Mouse (Mus musculus) heart, embryonic 16.5 days (tissue): ENCODE results near the gene Zfp39. TPM values are rescaled to one million over a fixed set of nuclear protein-coding genes. Genes with fewer than 3 reads are reported as not detected.

Source experiments
- ATAC-seq: fragments of 200-750 bp; cut with Nextera tagmentation; replicated peaks from 2 replicates; pipeline ENCODE4 v1.8.0; 2017; ENCODE audit warnings: moderate number of reproducible peaks; ENCODE audit not compliant: insufficient read depth, low FRiP score; ENCODE audit errors: extremely low read depth
- H3K27ac ChIP-seq: fragments of 300-500 bp; sonication (generic); 2 replicates; pipeline ENCODE4 v1.5.1; 2014; ENCODE audit warnings: mild to moderate bottlenecking, low read length, control low read depth, moderate library complexity
- H3K27me3 ChIP-seq: fragments of 300-500 bp; sonication (generic); 2 replicates; pipeline ENCODE4 v1.6.1; 2014; ENCODE audit warnings: low read length, mixed read lengths; ENCODE audit not compliant: control insufficient read depth, insufficient read depth
- H3K36me3 ChIP-seq: fragments of 300-500 bp; sonication (generic); 2 replicates; pipeline ENCODE4 v1.6.1; 2014; ENCODE audit not compliant: control insufficient read depth, insufficient read depth
- H3K4me1 ChIP-seq: fragments of 300-500 bp; sonication (generic); 2 replicates; pipeline ENCODE4 v1.6.1; 2014; ENCODE audit warnings: low read length, mixed read lengths; ENCODE audit not compliant: control insufficient read depth, insufficient read depth
- H3K4me2 ChIP-seq: fragments of 300-500 bp; sonication (generic); 2 replicates; pipeline ENCODE4 v1.6.1; 2014; ENCODE audit warnings: low read depth, mild to moderate bottlenecking, control low read depth, low read length
- H3K4me3 ChIP-seq: fragments of 300-500 bp; sonication (generic); 2 replicates; pipeline ENCODE4 v1.5.1; 2014; ENCODE audit warnings: mild to moderate bottlenecking, control low read depth, low read length
- H3K9ac ChIP-seq: fragments of 300-500 bp; sonication (generic); 2 replicates; pipeline ENCODE4 v1.6.1; 2014; ENCODE audit warnings: low read length, control low read depth
- H3K9me3 ChIP-seq: fragments of 300-500 bp; sonication (generic); replicated peaks from 2 replicates; pipeline ENCODE4 v1.6.1; 2016; ENCODE audit warnings: low read length; ENCODE audit not compliant: control insufficient read depth
- WGBS: fragments of 180-500 bp; shearing (Covaris S2); extraction: QIAGEN DNeasy Blood & Tissue Kit; methylation state at CpG from one replicate; pipeline ENCODE4 v1.1.7; 2014; 5-methylcytosine and 5-hydroxymethylcytosine counted together
- polyA plus RNA-seq: library from polyadenylated mRNA; unstranded; fragments of >200 nt; fragmentation: Nextera tagmentation; extraction: Ambion mirVana; gene quantifications from 2 replicates; pipeline ENCODE4 v1.2.1, GENCODE M21; 2015

Gene Zfp39
- 3.2 and 5.0 TPM in 2 replicates for polyA plus RNA-seq

DNA sequence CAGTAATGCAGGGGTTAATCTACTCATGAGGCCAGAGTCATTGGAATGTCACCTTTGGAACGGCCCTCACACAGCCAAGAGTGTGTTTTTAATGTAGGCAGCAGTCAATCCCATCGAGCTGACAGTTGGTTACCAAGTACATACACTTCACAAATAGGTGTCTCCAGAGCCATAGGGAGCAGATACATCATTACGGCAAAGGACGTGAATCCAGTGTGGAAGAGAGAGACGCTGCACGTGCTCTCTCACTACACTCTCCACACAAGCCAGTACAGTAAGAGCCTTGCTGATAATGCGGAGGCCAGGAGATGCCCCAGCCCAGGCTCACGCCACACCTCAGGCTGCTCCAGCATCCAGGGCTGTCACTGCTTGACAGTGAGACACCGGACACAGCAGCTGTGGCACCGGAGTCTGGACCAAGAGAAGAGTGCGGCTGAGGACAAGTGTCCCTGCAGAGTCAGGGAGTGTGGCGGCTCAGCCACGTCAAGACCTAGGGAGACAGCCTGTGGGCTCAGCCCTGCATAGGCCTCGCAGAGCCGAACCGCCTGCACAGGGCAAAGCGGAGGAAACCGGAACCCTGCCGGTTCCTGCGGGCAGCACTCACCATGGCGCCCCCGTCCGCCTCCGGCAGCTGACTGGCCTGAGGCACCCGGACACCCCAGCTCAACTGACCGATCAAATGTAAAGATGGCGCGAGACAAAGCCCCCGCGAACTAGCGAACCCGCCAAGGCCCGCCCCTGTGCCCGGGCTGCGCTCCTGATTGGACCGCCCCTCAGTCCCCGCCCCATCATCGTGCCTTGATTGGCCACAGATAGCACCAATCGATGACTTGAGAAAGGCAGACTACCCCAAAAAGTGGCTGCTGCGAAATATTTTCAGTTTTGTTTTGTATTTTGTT is at the start of gene Zfp39:
Gene Zfp39 (minus strand): TSS at position 715 of the 899 bp plus-strand sequence.
- H3K27ac ChIP-seq, result peak within 1 kb of the TSS; percentile 94
- H3K36me3 ChIP-seq, result peaks cover 15% of the 10 kb centered on the region
- no peaks in the 10 kb centered on the region for H3K27me3 ChIP-seq
- peaks cover 8% of the 10 kb centered on the region for H3K4me1 ChIP-seq
- under 1% methylated on average over 38 of the region's 40 CpGs for WGBS
- H3K4me3 ChIP-seq, result peak within 1 kb of the TSS; percentile 87
- H3K4me2 ChIP-seq, result peak within 1 kb of the TSS; percentile 95
- peak within 1 kb of the TSS; percentile 90 for H3K9ac ChIP-seq
- peak; percentile 98 for ATAC-seq
- no peaks in the 10 kb centered on the region for H3K9me3 ChIP-seq

DNA sequence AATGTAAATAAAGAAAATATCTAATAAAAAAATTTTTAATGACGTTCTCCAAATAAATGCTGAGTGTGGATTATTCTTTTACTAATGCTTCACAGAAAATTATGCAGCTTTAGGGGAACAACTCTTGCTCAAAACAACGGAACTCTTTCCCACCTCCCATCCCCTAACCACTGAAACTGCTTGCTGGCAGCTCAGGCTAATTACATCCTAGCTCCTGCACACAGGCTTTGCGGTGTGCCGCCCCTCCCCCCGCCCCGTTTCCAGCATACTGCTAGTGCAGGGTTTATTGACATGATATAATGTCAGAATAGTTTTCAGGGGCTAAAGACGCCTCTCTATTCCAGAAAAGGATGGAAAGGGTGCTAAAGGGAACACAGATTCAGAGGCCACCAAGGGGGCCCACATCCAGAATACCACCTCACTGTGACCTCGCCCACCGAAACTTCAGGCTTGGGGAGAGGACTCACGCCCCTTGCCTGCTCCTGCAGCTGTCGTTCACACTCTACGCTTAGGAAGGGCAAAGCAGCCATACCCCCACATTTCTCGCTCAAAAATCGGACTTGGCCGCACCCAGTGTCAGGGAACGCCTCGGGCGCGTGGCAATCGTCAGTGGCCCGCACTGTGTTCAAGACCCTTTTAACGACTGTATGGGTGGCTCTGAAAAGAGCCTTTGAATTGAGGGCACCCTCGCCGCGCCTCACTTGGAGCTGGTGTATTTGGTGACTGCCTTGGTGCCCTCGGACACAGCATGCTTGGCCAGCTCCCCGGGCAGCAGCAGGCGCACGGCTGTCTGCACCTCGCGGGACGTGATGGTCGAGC is 49.5 kb upstream of the Zfp39 start:
- H3K4me1 ChIP-seq, result peaks cover 29% of the 10 kb centered on the region
- H3K9ac ChIP-seq, result peak overlapping the region; percentile 86
- no peaks in the 10 kb centered on the region for H3K9me3 ChIP-seq
- peaks cover 5% of the 10 kb centered on the region for H3K27me3 ChIP-seq
- ATAC-seq, result peak; percentile 15
- H3K4me2 ChIP-seq, result peak overlapping the region; percentile 96
- peak overlapping the region; percentile 100 for H3K27ac ChIP-seq
- peaks cover 2% of the 10 kb centered on the region; the same call in 1 of the 2 replicates for H3K36me3 ChIP-seq
- 1% methylated on average over 33 of the region's 33 CpGs for WGBS
- peak overlapping the region; percentile 78 for H3K4me3 ChIP-seq

DNA sequence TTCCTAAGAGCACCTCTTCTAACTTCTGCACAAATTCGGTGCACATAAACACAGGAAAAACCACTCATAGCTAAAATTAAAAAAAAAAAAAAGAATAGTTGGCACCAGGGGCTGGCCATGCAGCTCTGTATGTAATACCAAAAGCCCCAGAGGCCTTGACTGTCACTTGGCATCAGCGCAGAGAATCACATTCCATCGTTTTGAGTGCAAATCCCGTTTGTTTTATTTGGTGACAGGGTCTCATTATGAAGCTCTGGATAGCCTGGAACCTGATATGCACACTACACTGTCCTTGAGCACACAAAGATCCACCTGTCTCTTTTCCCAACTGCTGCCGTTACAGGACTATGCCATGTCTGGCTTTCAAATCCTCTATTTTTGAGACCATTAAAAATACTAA is 47.2 kb upstream of the Zfp39 start:
- no peak overlapping the region for H3K4me3 ChIP-seq
- ATAC-seq, result no peak
- no peaks in the 10 kb centered on the region for H3K36me3 ChIP-seq
- H3K4me1 ChIP-seq, result peaks cover 21% of the 10 kb centered on the region
- H3K4me2 ChIP-seq, result no peak overlapping the region
- WGBS, result 76% methylated on average over 5 of the region's 5 CpGs
- H3K27me3 ChIP-seq, result peaks cover 5% of the 10 kb centered on the region
- no peaks in the 10 kb centered on the region for H3K9me3 ChIP-seq
- H3K27ac ChIP-seq, result no peak overlapping the region
- H3K9ac ChIP-seq, result no peak overlapping the region

- peak overlapping the region; percentile 51 for H3K4me3 ChIP-seq
- H3K9ac ChIP-seq, result peak overlapping the region; percentile 59
- no peaks in the 10 kb centered on the region for H3K9me3 ChIP-seq
- peaks cover 13% of the 10 kb centered on the region for H3K27me3 ChIP-seq
- WGBS, result 19% methylated on average over 20 of the region's 20 CpGs
- peaks cover 17% of the 10 kb centered on the region for H3K4me1 ChIP-seq
- ATAC-seq, result no peak
- H3K36me3 ChIP-seq, result no peaks in the 10 kb centered on the region
- H3K4me2 ChIP-seq, result peak overlapping the region; percentile 77
- H3K27ac ChIP-seq, result peak overlapping the region; percentile 68
These were observed 45.7 kb upstream of the Zfp39 start for GRCm38 (mm10) chr11:58949480-58950431.

DNA sequence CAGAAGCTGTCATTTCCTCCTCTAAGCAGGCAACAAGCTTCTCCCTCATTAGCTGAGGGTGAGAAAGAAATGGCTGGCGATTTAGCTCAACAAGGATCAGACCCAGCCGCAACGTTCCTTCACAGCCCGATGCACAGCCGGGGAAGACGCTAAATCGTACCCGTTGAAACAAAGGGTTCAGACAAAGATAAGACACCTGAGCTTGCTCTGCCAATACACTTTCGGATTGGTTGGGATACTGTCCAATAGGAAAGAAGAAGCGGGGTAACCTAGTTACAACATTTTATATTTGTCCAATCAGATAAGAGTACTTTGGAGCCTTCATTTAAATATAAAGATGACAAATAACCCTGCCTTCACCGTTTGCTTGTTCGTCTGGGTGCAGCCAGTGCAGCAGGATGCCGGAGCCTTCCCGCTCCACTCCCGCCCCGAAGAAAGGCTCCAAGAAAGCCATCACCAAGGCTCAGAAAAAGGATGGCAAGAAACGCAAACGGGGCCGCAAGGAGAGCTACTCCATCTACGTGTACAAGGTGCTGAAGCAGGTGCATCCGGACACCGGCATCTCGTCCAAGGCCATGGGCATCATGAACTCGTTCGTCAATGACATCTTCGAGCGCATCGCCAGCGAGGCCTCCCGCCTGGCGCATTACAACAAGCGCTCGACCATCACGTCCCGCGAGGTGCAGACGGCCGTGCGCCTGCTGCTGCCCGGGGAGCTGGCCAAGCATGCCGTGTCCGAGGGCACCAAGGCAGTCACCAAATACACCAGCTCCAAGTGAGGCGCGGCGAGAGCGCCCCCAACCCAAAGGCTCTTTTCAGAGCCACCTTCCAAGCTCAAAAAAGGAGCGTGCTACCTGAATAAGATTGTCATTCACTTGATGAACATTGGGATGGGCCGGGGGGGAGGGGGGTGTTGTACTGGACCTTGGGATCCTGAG is 44.8 kb upstream of the Zfp39 start, which contains the start of gene Hist3h2ba:
Gene Hist3h2ba (plus strand): TSS at position 379 of the 938 bp plus-strand sequence.
- Histone ChIP-seq H3K36me3 (no peaks in the 10 kb centered on the region), H3K27ac (peak within 1 kb of the TSS; percentile 68), H3K9ac (peak within 1 kb of the TSS; percentile 59), H3K4me3 (peak within 1 kb of the TSS; percentile 51), H3K4me1 (peaks cover 17% of the 10 kb centered on the region), H3K27me3 (peaks cover 15% of the 10 kb centered on the region), H3K9me3 (no peaks in the 10 kb centered on the region), H3K4me2 (peak within 1 kb of the TSS; percentile 77)
- under 1% methylated on average over 48 of the region's 48 CpGs for WGBS
- ATAC-seq, result peak; percentile 87

GRCm38 (mm10) chr11:58947798-58948528 is 43.9 kb upstream of the Zfp39 start:
- ATAC-seq, result 0 out of 2 replicates have a peak, but pooled peaks have one; percentile 30
- Histone ChIP-seq H3K27ac (peak overlapping the region; percentile 64), H3K9me3 (no peaks in the 10 kb centered on the region), H3K9ac (peak overlapping the region; percentile 56), H3K27me3 (peaks cover 15% of the 10 kb centered on the region), H3K4me3 (peak overlapping the region; percentile 51), H3K36me3 (no peaks in the 10 kb centered on the region), H3K4me2 (peak overlapping the region; percentile 77), H3K4me1 (peaks cover 12% of the 10 kb centered on the region)
- WGBS, result 15% methylated on average over 23 of the region's 23 CpGs

DNA sequence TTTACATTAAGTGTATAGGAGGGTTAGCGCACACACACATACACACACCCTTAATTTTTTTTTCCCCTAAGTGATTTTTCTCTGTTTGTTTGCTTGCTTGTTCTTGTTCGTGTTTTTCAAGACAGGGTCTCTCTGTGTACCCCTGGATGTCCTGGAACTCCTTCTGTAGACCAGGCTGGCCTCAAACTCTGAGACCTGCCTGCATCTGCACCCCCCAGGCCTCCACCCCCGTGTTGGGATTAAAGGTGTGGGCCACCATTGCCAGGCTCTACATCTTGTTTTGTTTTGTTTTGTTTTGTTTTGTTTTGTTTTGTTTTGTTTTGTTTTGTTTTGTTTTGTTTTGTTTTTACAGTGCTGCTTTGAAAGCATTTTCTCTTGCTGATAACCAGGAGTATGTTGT is 43.3 kb upstream of the Zfp39 start:
- peaks cover 15% of the 10 kb centered on the region for H3K27me3 ChIP-seq
- H3K9me3 ChIP-seq, result no peaks in the 10 kb centered on the region
- no peak overlapping the region for H3K4me3 ChIP-seq
- ATAC-seq, result no peak
- no peak overlapping the region for H3K27ac ChIP-seq
- H3K9ac ChIP-seq, result no peak overlapping the region
- H3K4me2 ChIP-seq, result no peak overlapping the region
- H3K4me1 ChIP-seq, result peaks cover 12% of the 10 kb centered on the region
- H3K36me3 ChIP-seq, result no peaks in the 10 kb centered on the region
- WGBS, result 73% methylated on average over 3 of the region's 3 CpGs
